Mouse (Mus musculus): ENCODE results near the gene Rapgef1. TPM values are rescaled to one million over a fixed set of nuclear protein-coding genes. Genes with fewer than 3 reads are reported as not detected.

Gene Rapgef1
- polyA plus RNA-seq, 1 experiment from 2014 or later, result 19.9 TPM

- Histone ChIP-seq H3K27me3 (ENCODE audit: control insufficient read depth, insufficient read depth, low read length) (no peaks in the 10 kb centered on the region), H3K36me3 (replicated peaks; ENCODE audit: control insufficient read depth, insufficient read depth) (no peaks in the 10 kb centered on the region), H3K4me3 (replicated peaks; ENCODE audit: low read length) (no peak overlapping the region), H3K4me2 (replicated peaks) (no peak overlapping the region), H3K9me3 (ENCODE audit: control insufficient read depth, low read length) (no peaks in the 10 kb centered on the region), H3K4me1 (replicated peaks; ENCODE audit: control insufficient read depth, insufficient read depth, low read length) (peaks cover 28% of the 10 kb centered on the region), H3K27ac (no peak overlapping the region), H3K9ac (no peak overlapping the region)
- WGBS, result 10% methylated on average over 7 of the region's 7 CpGs
- ATAC-seq (ENCODE audit: low FRiP score) (no peak), DNase-seq (ENCODE audit: low spot score) (no peak)
Measured at GRCm38 (mm10) chr2:29666589-29666988, 47.1 kb downstream of the Rapgef1 start.

DNA sequence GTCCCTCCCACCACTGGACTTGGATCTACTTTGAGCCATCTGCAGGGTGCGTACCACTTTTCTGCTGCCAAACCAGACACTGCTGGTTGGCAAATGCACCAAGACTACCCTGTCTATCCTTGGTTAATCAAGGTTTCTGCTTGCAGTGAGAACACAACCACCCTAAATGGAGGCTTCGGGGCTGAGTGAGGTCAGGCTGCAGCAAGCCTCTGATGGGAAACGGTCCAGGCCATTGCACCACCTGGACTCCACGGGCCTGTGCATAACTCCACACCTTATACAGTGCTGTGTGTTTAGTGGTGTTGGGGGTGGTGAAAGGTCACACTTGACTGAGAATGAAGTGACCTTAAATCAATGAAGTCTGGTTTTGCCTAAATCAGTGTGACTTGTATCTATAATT is 47.6 kb downstream of the Rapgef1 start:
- H3K4me2 ChIP-seq (replicated peaks), result no peak overlapping the region

GRCm38 (mm10) chr2:29668011-29668691 is 48.6 kb downstream of the Rapgef1 start:
- no peak for ATAC-seq (ENCODE audit: low FRiP score)

More for the DNA sequence above, 47.6 kb downstream of the Rapgef1 start:
- Histone ChIP-seq H3K4me1 (replicated peaks; ENCODE audit: control insufficient read depth, insufficient read depth, low read length) (peaks cover 29% of the 10 kb centered on the region), H3K9me3 (ENCODE audit: control insufficient read depth, low read length) (no peaks in the 10 kb centered on the region), H3K27me3 (ENCODE audit: control insufficient read depth, insufficient read depth, low read length) (no peaks in the 10 kb centered on the region), H3K9ac (no peak overlapping the region), H3K36me3 (replicated peaks; ENCODE audit: control insufficient read depth, insufficient read depth) (no peaks in the 10 kb centered on the region), H3K4me3 (replicated peaks; ENCODE audit: low read length) (no peak overlapping the region), H3K27ac (no peak overlapping the region)
- DNase-seq (ENCODE audit: low spot score), result no peak
- ATAC-seq (ENCODE audit: low FRiP score), result no peak
- 79% methylated on average over 4 of the region's 4 CpGs for WGBS

GRCm38 (mm10) chr2:29668963-29669362 is 49.4 kb downstream of the Rapgef1 start:
- peaks cover 29% of the 10 kb centered on the region for H3K4me1 ChIP-seq (replicated peaks; ENCODE audit: control insufficient read depth, insufficient read depth, low read length)
- 91% methylated on average over 4 of the region's 4 CpGs for WGBS
- no peaks in the 10 kb centered on the region for H3K9me3 ChIP-seq (ENCODE audit: control insufficient read depth, low read length)
- DNase-seq (ENCODE audit: low spot score) (no peak), ATAC-seq (ENCODE audit: low FRiP score) (no peak)
- H3K27me3 ChIP-seq (ENCODE audit: control insufficient read depth, insufficient read depth, low read length), result no peaks in the 10 kb centered on the region
- no peaks in the 10 kb centered on the region for H3K36me3 ChIP-seq (replicated peaks; ENCODE audit: control insufficient read depth, insufficient read depth)
- 0 out of 2 replicates have a peak overlapping the region, but pooled peaks have one; percentile 3 for H3K27ac ChIP-seq
- no peak overlapping the region for H3K4me2 ChIP-seq (replicated peaks)
- no peak overlapping the region for H3K4me3 ChIP-seq (replicated peaks; ENCODE audit: low read length)
- no peak overlapping the region for H3K9ac ChIP-seq

More at GRCm38 (mm10) chr2:29668011-29668691, 48.6 kb downstream of the Rapgef1 start:
- Histone ChIP-seq H3K36me3 (replicated peaks; ENCODE audit: control insufficient read depth, insufficient read depth) (no peaks in the 10 kb centered on the region), H3K27ac (no peak overlapping the region), H3K9ac (no peak overlapping the region), H3K4me3 (replicated peaks; ENCODE audit: low read length) (no peak overlapping the region), H3K9me3 (ENCODE audit: control insufficient read depth, low read length) (no peaks in the 10 kb centered on the region), H3K4me1 (replicated peaks; ENCODE audit: control insufficient read depth, insufficient read depth, low read length) (peaks cover 29% of the 10 kb centered on the region), H3K27me3 (ENCODE audit: control insufficient read depth, insufficient read depth, low read length) (no peaks in the 10 kb centered on the region), H3K4me2 (replicated peaks) (no peak overlapping the region)
- no peak for DNase-seq (ENCODE audit: low spot score)
- 94% methylated on average over 7 of the region's 7 CpGs for WGBS

GRCm38 (mm10) chr2:29669711-29670110 is 50.2 kb downstream of the Rapgef1 start:
- H3K9ac ChIP-seq, result no peak overlapping the region
- H3K4me2 ChIP-seq (replicated peaks), result no peak overlapping the region
- no peak overlapping the region for H3K4me3 ChIP-seq (replicated peaks; ENCODE audit: low read length)
- no peaks in the 10 kb centered on the region for H3K36me3 ChIP-seq (replicated peaks; ENCODE audit: control insufficient read depth, insufficient read depth)
- DNase-seq (ENCODE audit: low spot score) (no peak), ATAC-seq (ENCODE audit: low FRiP score) (no peak; the same call in 1 of the 2 replicates)
- peaks cover 29% of the 10 kb centered on the region for H3K4me1 ChIP-seq (replicated peaks; ENCODE audit: control insufficient read depth, insufficient read depth, low read length)
- H3K9me3 ChIP-seq (ENCODE audit: control insufficient read depth, low read length), result no peaks in the 10 kb centered on the region
- H3K27ac ChIP-seq, result no peak overlapping the region; the same call in 1 of the 2 replicates
- H3K27me3 ChIP-seq (ENCODE audit: control insufficient read depth, insufficient read depth, low read length), result no peaks in the 10 kb centered on the region

DNA sequence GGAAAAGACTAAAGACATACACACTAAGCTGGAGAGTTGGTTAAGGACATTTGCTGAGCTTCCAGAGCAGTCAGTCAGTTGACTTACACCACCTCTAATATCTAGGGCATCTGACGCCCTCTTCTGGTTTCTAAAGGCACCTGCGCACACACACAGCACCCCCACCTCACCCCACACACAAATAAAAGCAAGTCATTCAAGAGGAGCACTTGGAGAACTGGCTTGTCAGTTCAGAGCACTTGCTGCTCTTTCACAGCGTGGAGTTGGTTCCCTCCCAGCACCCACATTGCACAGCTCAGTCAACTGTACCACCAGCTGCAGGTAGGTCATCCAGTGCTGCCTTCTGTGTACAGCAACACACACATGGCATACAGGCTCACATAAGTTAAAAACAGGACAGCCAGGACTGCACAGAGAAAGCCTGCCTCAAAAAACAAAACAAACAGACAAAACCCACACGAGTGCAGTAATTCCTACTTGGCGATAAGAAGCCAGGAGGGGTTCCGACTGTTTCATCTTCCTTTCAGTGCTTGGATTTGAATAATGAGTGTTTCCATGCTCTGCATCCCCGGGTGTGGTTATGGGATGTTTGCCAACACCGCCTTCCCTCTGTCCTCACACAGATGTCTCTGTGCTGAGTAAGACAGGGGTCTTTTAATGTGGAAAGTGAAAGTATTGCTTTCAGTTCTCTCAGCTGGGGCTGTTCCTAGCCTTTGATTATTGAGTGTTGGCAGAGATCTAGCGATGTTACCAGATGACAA is 50.9 kb downstream of the Rapgef1 start:
- no peaks in the 10 kb centered on the region for H3K9me3 ChIP-seq (ENCODE audit: control insufficient read depth, low read length)
- ATAC-seq (ENCODE audit: low FRiP score), result peak; percentile 17; the same call in 1 of the 2 replicates
- H3K27ac ChIP-seq, result peak overlapping the region; percentile 33
- H3K4me1 ChIP-seq (replicated peaks; ENCODE audit: control insufficient read depth, insufficient read depth, low read length), result peaks cover 29% of the 10 kb centered on the region
- peak overlapping the region; percentile 20; the same call in 1 of the 2 replicates for H3K4me2 ChIP-seq (replicated peaks)
- no peak overlapping the region for H3K9ac ChIP-seq
- no peaks in the 10 kb centered on the region for H3K36me3 ChIP-seq (replicated peaks; ENCODE audit: control insufficient read depth, insufficient read depth)
- H3K27me3 ChIP-seq (ENCODE audit: control insufficient read depth, insufficient read depth, low read length), result no peaks in the 10 kb centered on the region
- DNase-seq (ENCODE audit: low spot score), result peak; percentile 42
- H3K4me3 ChIP-seq (replicated peaks; ENCODE audit: low read length), result no peak overlapping the region
- 49% methylated on average over 9 of the region's 9 CpGs for WGBS

DNA sequence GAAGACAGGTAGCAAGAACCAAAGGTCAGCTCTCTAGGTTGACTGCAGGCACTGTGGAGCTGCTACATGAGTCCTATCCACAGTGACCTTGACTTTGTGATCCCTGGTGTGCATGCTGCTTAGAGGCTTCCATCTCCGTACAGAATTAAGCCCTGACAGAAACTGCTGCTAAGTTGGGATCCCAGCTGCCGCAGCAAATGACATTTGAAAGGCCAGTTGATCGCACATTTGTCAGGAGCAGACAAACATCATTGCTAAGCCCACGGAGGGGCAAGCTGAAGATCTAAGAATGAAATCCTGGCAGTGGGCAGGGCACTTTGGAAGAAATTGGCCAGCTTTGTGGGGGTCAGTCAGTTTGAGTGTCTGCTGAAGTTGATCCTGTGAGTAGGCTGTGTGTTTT is 51.9 kb downstream of the Rapgef1 start:
- H3K4me2 ChIP-seq (replicated peaks), result no peak overlapping the region
- no peaks in the 10 kb centered on the region for H3K9me3 ChIP-seq (ENCODE audit: control insufficient read depth, low read length)
- DNase-seq (ENCODE audit: low spot score), result no peak
- no peak overlapping the region for H3K4me3 ChIP-seq (replicated peaks; ENCODE audit: low read length)
- H3K27ac ChIP-seq, result no peak overlapping the region; the same call in 1 of the 2 replicates
- WGBS, result 68% methylated on average over 4 of the region's 4 CpGs
- H3K27me3 ChIP-seq (ENCODE audit: control insufficient read depth, insufficient read depth, low read length), result no peaks in the 10 kb centered on the region
- H3K9ac ChIP-seq, result no peak overlapping the region
- H3K4me1 ChIP-seq (replicated peaks; ENCODE audit: control insufficient read depth, insufficient read depth, low read length), result peaks cover 25% of the 10 kb centered on the region
- ATAC-seq (ENCODE audit: low FRiP score), result no peak
- no peaks in the 10 kb centered on the region for H3K36me3 ChIP-seq (replicated peaks; ENCODE audit: control insufficient read depth, insufficient read depth)

GRCm38 (mm10) chr2:29671856-29672255 is 52.3 kb downstream of the Rapgef1 start:
- H3K4me2 ChIP-seq (replicated peaks), result no peak overlapping the region
- H3K27ac ChIP-seq, result no peak overlapping the region; the same call in 1 of the 2 replicates
- H3K4me1 ChIP-seq (replicated peaks; ENCODE audit: control insufficient read depth, insufficient read depth, low read length), result peaks cover 25% of the 10 kb centered on the region
- H3K27me3 ChIP-seq (ENCODE audit: control insufficient read depth, insufficient read depth, low read length), result no peaks in the 10 kb centered on the region
- 73% methylated on average over 3 of the region's 3 CpGs for WGBS
- no peak overlapping the region for H3K9ac ChIP-seq
- H3K36me3 ChIP-seq (replicated peaks; ENCODE audit: control insufficient read depth, insufficient read depth), result no peaks in the 10 kb centered on the region
- DNase-seq (ENCODE audit: low spot score) (no peak), ATAC-seq (ENCODE audit: low FRiP score) (no peak)
- H3K9me3 ChIP-seq (ENCODE audit: control insufficient read depth, low read length), result no peaks in the 10 kb centered on the region
- H3K4me3 ChIP-seq (replicated peaks; ENCODE audit: low read length), result no peak overlapping the region

DNA sequence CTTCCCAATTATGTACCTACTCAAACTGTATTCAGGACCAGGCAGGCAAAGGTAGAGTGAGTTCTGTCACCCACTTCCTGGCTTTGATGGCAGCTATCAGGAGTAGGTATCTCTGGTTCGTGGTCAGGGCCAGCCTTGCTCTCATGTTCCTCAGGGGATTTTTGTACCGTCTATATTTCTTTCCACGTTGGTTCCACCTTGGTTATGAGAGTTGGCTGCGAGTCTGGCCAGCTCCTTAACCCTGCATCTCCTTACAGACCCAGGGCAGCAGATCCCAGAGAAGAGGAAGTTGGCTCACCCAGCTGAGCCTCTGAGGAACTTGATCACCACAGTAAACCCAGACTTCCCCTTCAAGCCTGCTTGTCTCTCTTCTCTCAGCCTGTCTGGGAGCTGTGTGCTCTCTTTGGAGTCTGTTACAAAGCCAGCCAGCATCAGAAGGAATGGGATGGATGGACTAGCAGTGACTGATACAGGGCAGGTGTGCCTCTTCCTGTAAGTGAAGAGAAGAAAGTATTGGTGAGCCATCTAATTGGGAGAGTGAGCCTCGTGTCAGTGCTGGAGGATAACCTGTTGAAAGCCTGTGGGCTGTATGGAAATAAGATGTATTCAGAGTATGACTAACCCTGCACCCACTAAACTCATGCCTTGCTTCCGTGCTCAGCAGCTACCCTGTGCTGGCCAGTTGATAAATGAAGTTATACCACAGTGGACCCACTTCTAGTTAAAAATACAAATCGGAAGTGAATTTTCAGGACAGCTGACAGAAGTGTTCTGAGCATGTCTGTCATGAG is 53.4 kb downstream of the Rapgef1 start:
- H3K4me3 ChIP-seq (replicated peaks; ENCODE audit: low read length), result no peak overlapping the region
- no peak for ATAC-seq (ENCODE audit: low FRiP score)
- no peak overlapping the region for H3K27ac ChIP-seq
- no peaks in the 10 kb centered on the region for H3K27me3 ChIP-seq (ENCODE audit: control insufficient read depth, insufficient read depth, low read length)
- 90% methylated on average over 7 of the region's 7 CpGs for WGBS
- no peaks in the 10 kb centered on the region for H3K9me3 ChIP-seq (ENCODE audit: control insufficient read depth, low read length)
- H3K36me3 ChIP-seq (replicated peaks; ENCODE audit: control insufficient read depth, insufficient read depth), result no peaks in the 10 kb centered on the region
- no peak overlapping the region for H3K9ac ChIP-seq
- no peak overlapping the region for H3K4me2 ChIP-seq (replicated peaks)
- no peak for DNase-seq (ENCODE audit: low spot score)
- H3K4me1 ChIP-seq (replicated peaks; ENCODE audit: control insufficient read depth, insufficient read depth, low read length), result peaks cover 25% of the 10 kb centered on the region
